Mouse (Mus musculus) heart, embryonic 12.5 days (tissue): ENCODE measurements around the gene Sac3d1. TPM values are rescaled to one million over a fixed set of nuclear protein-coding genes. Genes with fewer than 3 reads are reported as not detected.

Source experiments
- ATAC-seq: fragments of 200-750 bp; cut with Nextera tagmentation; 2 replicates; pipeline ENCODE4 v1.8.0; 2017; ENCODE audit warnings: moderate TSS enrichment, moderate library complexity; ENCODE audit not compliant: insufficient number of reproducible peaks, low FRiP score
- H3K27ac ChIP-seq: fragments of 300-500 bp; sonication (generic); 2 replicates; pipeline ENCODE4 v1.5.1; 2016; ENCODE audit warnings: mild to moderate bottlenecking, moderate library complexity; ENCODE audit not compliant: poor library complexity, severe bottlenecking
- H3K27me3 ChIP-seq: fragments of 300-500 bp; sonication (generic); replicated peaks from 2 replicates; pipeline ENCODE4 v1.6.1; 2016; ENCODE audit warnings: mild to moderate bottlenecking, moderate library complexity
- H3K36me3 ChIP-seq: fragments of 300-500 bp; sonication (generic); 2 replicates; pipeline ENCODE4 v1.6.1; 2016; ENCODE audit warnings: mild to moderate bottlenecking, moderate library complexity
- H3K4me1 ChIP-seq: fragments of 300-500 bp; sonication (generic); replicated peaks from 2 replicates; pipeline ENCODE4 v1.6.1; 2016; ENCODE audit warnings: mild to moderate bottlenecking
- H3K4me2 ChIP-seq: fragments of 300-500 bp; sonication (generic); 2 replicates; pipeline ENCODE4 v1.6.1; 2016; ENCODE audit warnings: mild to moderate bottlenecking, moderate library complexity
- H3K4me3 ChIP-seq: fragments of 300-500 bp; sonication (generic); 2 replicates; pipeline ENCODE4 v1.5.1; 2016; ENCODE audit warnings: mild to moderate bottlenecking
- H3K9ac ChIP-seq: fragments of 300-500 bp; sonication (generic); 2 replicates; pipeline ENCODE4 v1.6.1; 2016; ENCODE audit warnings: mild to moderate bottlenecking, moderate library complexity
- H3K9me3 ChIP-seq: fragments of 300-500 bp; sonication (generic); replicated peaks from 2 replicates; pipeline ENCODE4 v1.6.1; 2016; ENCODE audit warnings: mild to moderate bottlenecking, moderate library complexity
- WGBS: fragments of 180-500 bp; shearing (Covaris S2); methylation state at CpG from one replicate; pipeline ENCODE4 v1.1.7; 2016; 5-methylcytosine and 5-hydroxymethylcytosine counted together
- polyA plus RNA-seq: library from polyadenylated mRNA; unstranded; fragments of >200 nt; fragmentation: Nextera tagmentation; extraction: Ambion mirVana; gene quantifications from 2 replicates; pipeline ENCODE4 v1.2.1, GENCODE M21; 2016

Sac3d1 gene
- polyA plus RNA-seq, 1 experiment from 2014 or later, result 35.2 TPM

- Histone ChIP-seq H3K9me3 (no peaks in the 10 kb centered on the region), H3K4me2 (peak overlapping the region; percentile 77), H3K9ac (peak overlapping the region; percentile 86), H3K4me1 (peaks cover 25% of the 10 kb centered on the region), H3K27ac (peak overlapping the region; percentile 92), H3K36me3 (peaks cover 39% of the 10 kb centered on the region), H3K4me3 (peak overlapping the region; percentile 70), H3K27me3 (no peaks in the 10 kb centered on the region)
- ATAC-seq, result peak; percentile 1; the same call in 1 of the 2 replicates
- 2% methylated on average over 8 of the region's 8 CpGs for WGBS
Observed at GRCm38 (mm10) chr19:6118677-6119185, 281 bp upstream of the Sac3d1 start.

- ATAC-seq, result no peak
- Histone ChIP-seq H3K4me1 (peaks cover 25% of the 10 kb centered on the region), H3K4me3 (peak overlapping the region; percentile 70), H3K27ac (peak overlapping the region; percentile 92), H3K4me2 (peak overlapping the region; percentile 77), H3K9me3 (no peaks in the 10 kb centered on the region), H3K27me3 (no peaks in the 10 kb centered on the region), H3K9ac (peak overlapping the region; percentile 86), H3K36me3 (peaks cover 42% of the 10 kb centered on the region)
- 5% methylated on average over 32 of the region's 32 CpGs for WGBS
Observed at GRCm38 (mm10) chr19:6117346-6117985, 984 bp downstream of the Sac3d1 start.

GRCm38 (mm10) chr19:6116113-6116850 lies 2.2 kb downstream of the Sac3d1 start:
- Histone ChIP-seq H3K4me2 (peak overlapping the region; percentile 77), H3K27me3 (no peaks in the 10 kb centered on the region), H3K4me1 (peaks cover 20% of the 10 kb centered on the region), H3K27ac (no peak overlapping the region), H3K9ac (0 out of 2 replicates have a peak overlapping the region, but pooled peaks have one; percentile 49), H3K4me3 (0 out of 2 replicates have a peak overlapping the region, but pooled peaks have one; percentile 70), H3K36me3 (peaks cover 41% of the 10 kb centered on the region), H3K9me3 (no peaks in the 10 kb centered on the region)
- no peak for ATAC-seq
- WGBS, result 86% methylated on average over 15 of the region's 15 CpGs

- no peak overlapping the region for H3K9ac ChIP-seq
- no peaks in the 10 kb centered on the region for H3K27me3 ChIP-seq
- 70% methylated on average over 6 of the region's 6 CpGs for WGBS
- no peak for ATAC-seq
- H3K36me3 ChIP-seq, result peaks cover 32% of the 10 kb centered on the region
- H3K4me2 ChIP-seq, result no peak overlapping the region
- no peak overlapping the region for H3K4me3 ChIP-seq
- H3K9me3 ChIP-seq, result no peaks in the 10 kb centered on the region
- peaks cover 15% of the 10 kb centered on the region for H3K4me1 ChIP-seq
- H3K27ac ChIP-seq, result no peak overlapping the region
Observed at GRCm38 (mm10) chr19:6113116-6113515, 5.3 kb downstream of the Sac3d1 start.

GRCm38 (mm10) chr19:6105586-6105985 lies 12.9 kb downstream of the Sac3d1 start, which contains the start of gene Naaladl1:
Gene Naaladl1, plus strand, starts transcription at chr19:6105782.
- Histone ChIP-seq H3K9me3 (no peaks in the 10 kb centered on the region), H3K27ac (no peak within 1 kb of the TSS), H3K9ac (no peak within 1 kb of the TSS; the same call in 1 of the 2 replicates), H3K4me3 (no peak within 1 kb of the TSS), H3K4me2 (no peak within 1 kb of the TSS), H3K36me3 (no peaks in the 10 kb centered on the region), H3K27me3 (no peaks in the 10 kb centered on the region), H3K4me1 (no peaks in the 10 kb centered on the region)
- 82% methylated on average over 7 of the region's 7 CpGs for WGBS
- no peak for ATAC-seq

- Histone ChIP-seq H3K4me1 (no peaks in the 10 kb centered on the region), H3K36me3 (peaks cover 4% of the 10 kb centered on the region; the same call in 1 of the 2 replicates), H3K27ac (no peak overlapping the region), H3K4me2 (no peak overlapping the region), H3K27me3 (no peaks in the 10 kb centered on the region), H3K4me3 (no peak overlapping the region), H3K9ac (no peak overlapping the region), H3K9me3 (no peaks in the 10 kb centered on the region)
- no peak for ATAC-seq
- 50% methylated on average over 4 of the region's 4 CpGs for WGBS
Observed at GRCm38 (mm10) chr19:6104476-6104875, 14.0 kb downstream of the Sac3d1 start.

- Histone ChIP-seq H3K9me3 (no peaks in the 10 kb centered on the region), H3K36me3 (peaks cover 10% of the 10 kb centered on the region), H3K27ac (no peak overlapping the region), H3K27me3 (no peaks in the 10 kb centered on the region), H3K4me2 (no peak overlapping the region), H3K9ac (no peak overlapping the region), H3K4me3 (no peak overlapping the region), H3K4me1 (no peaks in the 10 kb centered on the region)
- no peak; the same call in 1 of the 2 replicates for ATAC-seq
- 78% methylated on average over 6 of the region's 6 CpGs for WGBS
Observed at GRCm38 (mm10) chr19:6102169-6102853, 16.1 kb downstream of the Sac3d1 start.

GRCm38 (mm10) chr19:6101186-6101585 lies 17.3 kb downstream of the Sac3d1 start:
- H3K27me3 ChIP-seq, result no peaks in the 10 kb centered on the region
- no peaks in the 10 kb centered on the region for H3K4me1 ChIP-seq
- 77% methylated on average over 6 of the region's 6 CpGs for WGBS
- H3K9ac ChIP-seq, result no peak overlapping the region
- H3K36me3 ChIP-seq, result peaks cover 10% of the 10 kb centered on the region
- no peak overlapping the region for H3K4me3 ChIP-seq
- no peak for ATAC-seq
- H3K9me3 ChIP-seq, result no peaks in the 10 kb centered on the region
- H3K27ac ChIP-seq, result no peak overlapping the region
- no peak overlapping the region for H3K4me2 ChIP-seq

- Histone ChIP-seq H3K9ac (no peak overlapping the region), H3K4me3 (no peak overlapping the region), H3K36me3 (peaks cover 34% of the 10 kb centered on the region), H3K4me2 (no peak overlapping the region), H3K27me3 (no peaks in the 10 kb centered on the region), H3K9me3 (no peaks in the 10 kb centered on the region), H3K27ac (no peak overlapping the region), H3K4me1 (no peaks in the 10 kb centered on the region)
- ATAC-seq, result no peak
- 81% methylated on average over 3 of the region's 3 CpGs for WGBS
Observed at GRCm38 (mm10) chr19:6097847-6098246, 20.6 kb downstream of the Sac3d1 start.

- Histone ChIP-seq H3K4me3 (no peak within 1 kb of the TSS), H3K4me1 (no peaks in the 10 kb centered on the region), H3K9ac (no peak within 1 kb of the TSS; the same call in 1 of the 2 replicates), H3K36me3 (peaks cover 66% of the 10 kb centered on the region), H3K9me3 (no peaks in the 10 kb centered on the region), H3K27me3 (no peaks in the 10 kb centered on the region), H3K4me2 (no peak within 1 kb of the TSS), H3K27ac (no peak within 1 kb of the TSS)
- no peak for ATAC-seq
- 90% methylated on average over 7 of the region's 7 CpGs for WGBS
Observed at GRCm38 (mm10) chr19:6094119-6094518, 24.3 kb downstream of the Sac3d1 start, which contains the start of gene AC131692.1. Gene AC131692.1, plus strand, starts transcription at chr19:6094419.

GRCm38 (mm10) chr19:6088841-6089240 lies 29.6 kb downstream of the Sac3d1 start:
- 94% methylated on average over 13 of the region's 13 CpGs for WGBS
- H3K9me3 ChIP-seq, result no peaks in the 10 kb centered on the region
- peaks cover 61% of the 10 kb centered on the region for H3K36me3 ChIP-seq

More at GRCm38 (mm10) chr19:6088841-6089240, 29.6 kb downstream of the Sac3d1 start:
- H3K27ac ChIP-seq, result no peak overlapping the region
- ATAC-seq, result no peak
- H3K9ac ChIP-seq, result no peak overlapping the region
- H3K4me1 ChIP-seq, result peaks cover 10% of the 10 kb centered on the region
- no peaks in the 10 kb centered on the region for H3K27me3 ChIP-seq
- H3K4me3 ChIP-seq, result no peak overlapping the region
- no peak overlapping the region for H3K4me2 ChIP-seq
